Mouse (Mus musculus): Measurements from ENCODE around the gene Slc52a3.

The Slc52a3 gene

DNA sequence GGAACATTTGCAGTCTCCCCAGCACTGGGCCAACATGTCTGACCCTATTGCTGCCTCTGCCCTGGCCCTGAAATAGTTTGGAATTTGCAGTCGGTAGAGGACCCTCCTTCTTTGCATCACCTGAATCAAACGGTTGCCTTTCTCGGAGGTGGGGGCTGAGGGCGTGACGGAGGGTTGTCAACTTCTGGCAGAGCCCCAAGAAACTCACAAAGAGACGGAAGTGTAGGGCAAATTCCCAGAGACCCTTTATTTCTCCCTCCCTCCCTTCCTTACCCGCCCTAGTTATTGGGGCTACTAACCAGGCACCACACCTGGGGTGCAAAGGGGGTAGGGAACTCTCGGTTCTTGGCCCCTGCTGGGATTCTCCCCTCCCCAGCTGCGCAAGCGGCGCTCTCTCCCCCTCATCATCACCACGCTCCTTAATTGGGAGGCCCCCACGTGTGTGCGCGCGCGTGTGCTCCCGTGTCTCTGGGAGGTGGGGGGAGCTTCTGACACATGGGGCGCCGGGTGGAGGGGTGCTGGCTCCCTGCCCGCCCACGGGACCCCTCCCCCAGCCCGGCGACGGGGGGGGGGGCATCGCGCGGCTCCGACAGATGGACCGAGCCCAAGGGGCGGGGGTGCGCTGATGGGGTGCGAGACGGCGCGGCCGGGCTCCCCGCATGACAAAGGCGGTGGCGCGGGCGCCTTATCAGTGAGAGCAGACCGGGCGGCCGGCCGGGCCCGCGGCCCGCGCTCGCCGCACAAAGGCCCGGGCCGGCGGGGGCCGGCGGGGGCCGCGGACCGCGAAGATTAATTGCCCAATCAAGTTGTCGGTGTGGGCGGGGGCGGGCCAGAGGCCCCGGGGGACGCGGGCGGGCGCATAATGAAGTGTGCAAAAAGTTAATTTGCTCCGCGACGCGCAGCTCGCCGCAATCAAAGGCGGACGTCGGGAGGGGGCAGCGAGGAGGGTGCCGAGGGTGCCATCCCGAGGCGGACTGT is 52.0 kb downstream of the Slc52a3 start:
- in situ Hi-C loops (cut with MboI, MseI), result no loop called here

DNA sequence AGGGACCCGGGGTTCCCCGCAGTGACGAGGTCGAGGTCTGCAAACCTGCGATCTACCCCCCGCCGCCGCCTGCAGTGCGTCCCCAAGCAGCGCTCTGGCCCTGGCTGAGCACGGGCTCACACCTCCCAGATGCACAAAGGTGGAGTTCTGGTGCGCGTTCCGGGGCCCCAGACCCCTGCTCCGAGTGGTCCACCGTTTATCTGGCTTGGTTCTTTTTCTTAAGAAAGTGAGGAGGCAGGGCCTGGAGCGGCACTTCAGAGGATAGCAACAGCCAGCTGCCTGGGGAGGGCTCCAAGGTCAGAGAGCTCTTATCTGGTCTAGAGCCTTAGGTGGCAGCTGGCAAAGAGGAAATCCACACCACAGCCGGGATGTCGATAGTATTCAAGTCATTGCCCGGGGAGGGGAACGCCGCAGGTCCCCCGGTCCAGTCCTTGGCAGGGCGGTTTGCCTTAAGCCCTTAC is 52.7 kb downstream of the Slc52a3 start:
- in situ Hi-C loops (cut with MboI, MseI), result no loop called here

DNA sequence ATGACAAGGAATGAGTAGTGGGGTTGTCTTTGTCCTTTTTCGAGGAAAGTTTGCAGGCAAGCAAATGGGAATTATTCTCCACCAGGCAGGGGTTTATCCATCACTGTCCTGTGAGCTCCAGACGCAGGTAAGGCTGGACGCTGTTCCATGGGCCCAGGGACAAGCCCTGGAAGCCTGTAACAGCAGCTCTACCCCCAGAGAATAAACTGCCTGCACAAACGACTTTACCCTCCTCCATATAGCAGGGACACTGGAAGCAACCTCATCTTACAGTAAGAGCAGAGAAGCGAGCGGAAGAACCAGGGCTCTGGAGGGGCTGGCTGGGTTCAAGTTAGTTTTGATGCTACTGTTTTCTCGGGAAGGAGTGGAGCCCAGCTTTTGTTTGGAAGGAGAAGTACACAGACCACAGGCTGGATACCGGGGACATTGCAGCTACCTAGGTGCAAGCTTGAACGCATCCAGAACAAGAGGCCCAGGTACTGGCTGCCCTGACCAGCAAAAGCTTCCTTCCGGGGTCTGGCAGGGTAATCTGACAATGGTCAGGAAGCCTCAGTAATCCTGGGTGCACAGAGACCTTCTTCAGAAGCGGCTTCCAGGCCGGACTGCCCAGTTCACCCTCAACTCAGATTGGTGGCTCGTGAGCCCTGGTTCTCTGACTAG is 53.4 kb downstream of the Slc52a3 start:
- in situ Hi-C loops (cut with MboI, MseI), result no loop called here

DNA sequence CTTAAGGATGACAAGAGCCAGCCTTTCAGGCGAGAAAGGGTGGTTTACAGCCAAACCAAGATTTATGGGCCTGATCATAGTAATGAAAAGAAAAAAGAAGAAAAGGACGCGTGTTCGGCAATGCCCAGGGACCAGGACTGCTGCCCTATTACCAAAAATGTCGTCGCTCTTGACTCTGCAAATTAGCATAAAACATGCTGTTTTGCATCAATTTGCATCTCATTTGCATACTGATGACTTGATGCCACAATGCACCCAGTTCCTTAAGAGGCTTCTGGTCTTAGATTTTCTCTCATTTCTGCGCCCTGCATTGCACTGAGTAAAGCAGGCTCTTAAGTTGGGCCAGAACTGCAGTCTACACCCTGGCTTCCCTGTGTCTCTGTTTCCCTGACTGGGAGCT is 54.0 kb downstream of the Slc52a3 start:
- in situ Hi-C loops (cut with MboI, MseI), result no loop called here

DNA sequence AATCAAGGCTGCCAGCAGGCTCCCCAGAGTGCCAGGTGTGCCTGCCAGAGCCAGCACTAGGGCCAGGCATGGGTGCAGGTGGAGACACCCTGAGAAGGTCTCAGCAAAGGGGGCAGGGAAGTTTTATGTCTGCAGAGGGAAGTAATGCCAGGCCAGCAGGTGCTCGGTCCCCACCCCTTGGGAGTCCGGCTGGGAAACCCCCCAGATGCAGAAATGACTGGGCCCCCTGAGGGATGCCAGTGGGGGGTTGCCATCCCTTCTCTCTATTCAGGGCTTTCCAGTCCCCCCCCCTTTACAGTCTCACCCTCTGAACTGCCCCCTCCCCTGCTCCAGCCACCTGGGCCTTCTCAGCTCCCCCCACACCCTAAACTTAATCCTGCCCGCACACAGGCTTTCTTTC is 55.7 kb downstream of the Slc52a3 start:
- in situ Hi-C loops (cut with MboI, MseI), result no loop called here

DNA sequence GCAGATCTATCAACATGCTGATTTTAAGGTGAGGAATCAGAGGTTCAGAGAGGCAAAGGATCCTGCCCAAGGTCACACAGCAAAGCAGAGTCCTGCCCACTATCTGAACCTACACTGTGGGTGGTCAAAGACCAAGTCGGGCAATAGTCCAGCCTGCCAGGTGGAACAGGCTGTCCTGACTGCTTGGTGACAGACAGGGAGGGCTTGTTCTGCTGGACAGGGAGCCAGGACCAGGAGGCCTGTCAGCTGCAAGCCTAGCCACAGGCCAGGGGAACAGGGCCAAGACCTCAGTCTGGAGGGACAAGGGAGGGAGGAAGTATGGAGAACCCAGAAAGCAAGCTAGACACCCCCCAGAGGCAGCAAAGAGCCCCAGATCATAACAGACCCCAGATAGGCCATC is 59.1 kb downstream of the Slc52a3 start:
- in situ Hi-C loops (cut with MboI, MseI), result no loop called here

DNA sequence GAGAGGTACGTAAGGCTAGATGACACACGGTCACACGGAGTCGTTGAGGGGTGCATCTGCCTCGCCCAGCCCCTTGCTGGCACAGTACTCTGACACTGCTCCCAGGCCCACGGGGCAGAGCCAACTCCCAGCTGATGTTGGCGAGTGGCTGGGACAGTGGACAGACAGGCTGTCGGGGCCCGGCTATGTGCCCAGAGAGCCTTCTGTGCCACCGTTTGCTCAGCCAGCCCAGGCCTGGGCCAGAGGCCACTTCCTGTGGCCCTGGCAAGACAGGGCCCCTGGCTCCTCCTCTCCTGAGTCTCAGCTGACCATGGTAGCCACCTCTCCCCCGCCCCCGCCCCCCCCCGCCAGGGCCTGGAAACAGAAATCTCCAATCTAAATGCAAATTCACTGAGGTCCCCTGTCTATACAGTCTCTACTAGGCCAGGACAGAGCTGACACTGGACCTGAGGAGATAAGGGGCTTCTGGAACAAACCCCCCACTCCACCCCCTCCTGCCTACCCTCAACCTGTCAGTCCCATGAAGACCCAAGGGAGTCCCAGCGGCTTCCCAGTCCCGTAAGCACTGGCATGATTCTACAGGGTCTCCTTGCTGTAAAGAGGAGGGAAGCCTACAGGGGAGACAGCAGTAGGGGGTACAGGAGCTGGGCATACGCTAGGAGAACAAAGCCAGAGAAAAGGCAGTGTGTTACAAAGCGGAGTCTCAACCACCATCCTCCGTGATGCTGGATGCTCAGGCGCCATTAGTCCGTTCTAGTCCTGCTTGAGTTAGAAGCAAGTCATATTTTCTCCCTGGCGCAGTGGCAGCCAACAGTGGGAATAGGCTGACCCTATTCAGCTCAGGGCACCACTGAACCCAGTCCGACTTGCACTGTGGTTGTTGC is 60.3 kb downstream of the Slc52a3 start:
- in situ Hi-C loops (cut with MboI, MseI), result no loop called here

DNA sequence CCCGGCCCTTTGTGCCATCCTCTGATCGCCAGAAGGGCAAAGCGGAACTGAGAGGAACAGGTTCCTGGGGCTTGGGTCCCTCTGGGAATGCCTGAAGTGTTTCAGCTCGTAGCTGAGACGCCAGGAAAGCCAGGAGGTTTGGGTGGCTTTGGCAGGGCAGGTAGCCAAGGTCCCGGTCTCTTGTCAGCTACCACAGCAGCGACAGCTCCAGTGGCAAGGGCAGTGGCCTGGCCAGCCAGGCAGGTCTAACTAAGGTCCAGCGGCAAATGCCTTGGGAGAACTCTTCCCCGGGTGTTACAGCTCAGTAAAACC is 60.9 kb downstream of the Slc52a3 start:
- in situ Hi-C loops (cut with MboI, MseI), result no loop called here

All from regulatory T cell (primary cell).